Mouse (Mus musculus) lung, adult 2 months (tissue): ENCODE results near the gene Litaf.

Source experiments
- CTCF ChIP-seq: fragments of 200-500 bp; IDR thresholded peaks from 2 replicates; pipeline ENCODE4 v1.5.1; 2011; ENCODE audit warnings: mild to moderate bottlenecking, low read length, control low read depth; ENCODE audit not compliant: insufficient read depth
- POLR2A ChIP-seq: fragments of 200-500 bp; IDR thresholded peaks from 2 replicates; pipeline ENCODE4 v1.6.1; 2011; ENCODE audit warnings: low read depth, mild to moderate bottlenecking, control low read depth, low read length, borderline replicate concordance; ENCODE audit errors: extremely low read depth

DNA sequence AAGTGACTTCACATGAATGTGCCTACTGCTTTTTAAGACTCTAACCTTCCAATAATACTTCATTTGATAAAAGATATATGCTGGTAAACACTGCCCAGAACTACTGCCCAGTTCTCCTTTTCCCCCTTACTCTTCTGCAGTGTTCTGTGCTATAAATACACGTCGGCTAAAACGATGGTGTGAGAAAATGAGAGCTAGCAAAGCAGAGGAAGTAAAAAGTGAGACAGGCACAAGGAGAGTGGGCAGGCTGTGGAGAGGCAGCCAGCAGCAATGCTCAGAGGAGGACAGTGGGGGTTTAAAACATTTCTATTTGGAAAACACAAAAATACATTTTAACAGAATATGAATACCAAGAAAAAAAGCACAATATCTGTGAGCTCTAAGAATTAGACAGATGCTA is 26.6 kb upstream of the Litaf start:
- no peak for TF ChIP-seq CTCF
- no peak for TF ChIP-seq POLR2A
